Mouse (Mus musculus) kidney, adult 8-10 months (tissue): Measurements from ENCODE around the gene Xpo5.

Experiments
- DNase-seq, 2 experiments: peaks; one replicate each; pipeline ENCODE4 v3.0.0; 2022

Xpo5 gene

DNA sequence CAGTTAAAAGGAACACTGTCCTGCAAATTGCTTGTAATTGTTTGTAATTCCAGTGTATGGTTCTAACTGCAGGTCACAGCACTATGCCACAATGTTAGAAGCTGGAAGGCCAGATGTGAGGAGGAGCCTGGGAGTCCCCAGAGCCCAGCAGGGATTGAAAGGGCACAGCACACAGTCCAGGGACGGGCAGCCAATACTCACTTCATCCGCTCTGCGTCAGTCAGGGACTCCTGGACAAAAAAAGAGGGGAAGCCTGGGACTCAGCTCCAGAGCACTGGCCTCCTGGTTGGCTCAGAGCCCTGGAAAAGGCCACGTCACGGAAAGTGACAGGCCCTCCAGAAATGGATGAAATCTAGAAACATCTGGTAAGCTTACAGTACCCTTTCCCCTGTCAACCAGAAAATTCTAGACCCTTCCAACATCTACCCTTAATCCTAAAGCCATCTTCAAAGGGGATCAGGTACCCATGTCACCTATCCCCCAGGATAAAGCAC, 59.7 kb downstream of the Xpo5 start:
- DNase-seq: no peak

DNA sequence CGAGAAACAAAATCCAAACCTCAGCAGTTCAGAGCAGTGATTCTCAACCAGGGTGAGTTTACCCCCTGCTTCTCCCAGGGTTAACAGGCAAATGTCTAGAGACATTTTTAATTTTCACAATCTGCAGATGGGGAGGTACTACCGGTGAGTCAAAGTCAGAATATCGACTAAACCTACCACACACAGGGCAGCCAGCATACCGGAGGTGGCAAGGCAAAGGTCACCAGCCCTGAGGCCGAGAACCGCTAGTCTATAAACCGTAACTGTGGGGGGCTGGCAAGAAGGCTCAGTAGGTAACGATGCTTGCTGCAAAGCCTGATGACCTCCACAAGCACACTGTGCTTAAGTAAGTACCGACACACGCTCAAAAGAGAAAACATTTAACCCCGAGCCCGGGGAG, 62.9 kb downstream of the Xpo5 start:
- no peak for DNase-seq

DNA sequence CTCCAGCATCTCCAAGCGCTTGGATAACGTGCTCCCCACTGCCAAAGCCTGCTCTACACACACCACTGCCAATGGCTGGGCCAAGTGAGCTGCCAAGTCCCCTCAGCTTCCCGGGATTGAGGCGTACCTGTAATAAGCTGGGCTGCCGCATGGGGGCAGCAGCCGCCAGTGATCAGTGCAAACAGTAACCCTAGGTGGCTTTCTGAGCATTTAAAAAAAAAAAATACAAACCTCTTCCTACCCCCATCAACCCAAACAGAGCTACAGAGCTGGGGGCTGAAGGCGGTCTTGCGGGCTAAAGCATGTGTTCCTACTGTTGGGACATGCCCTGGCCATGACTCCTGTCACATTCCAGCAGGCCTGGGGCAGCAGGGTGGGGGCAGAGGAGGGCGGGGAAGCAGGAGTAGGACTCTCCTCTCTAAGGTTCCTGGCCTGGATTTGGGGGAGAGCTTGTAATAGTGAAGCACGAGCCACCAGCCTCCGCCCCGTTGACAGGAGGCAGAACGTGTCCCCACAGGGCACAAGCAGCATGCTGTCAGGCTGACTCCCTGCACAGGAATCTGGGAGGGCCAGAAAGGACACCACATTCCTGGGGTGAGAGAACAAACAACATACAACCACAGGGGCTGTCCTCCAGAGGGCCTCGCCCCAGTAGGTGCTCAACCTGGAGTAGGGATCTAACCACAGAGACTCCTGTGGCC, 63.5 kb downstream of the Xpo5 start:
- peak; percentile 59 to 78 for DNase-seq

DNA sequence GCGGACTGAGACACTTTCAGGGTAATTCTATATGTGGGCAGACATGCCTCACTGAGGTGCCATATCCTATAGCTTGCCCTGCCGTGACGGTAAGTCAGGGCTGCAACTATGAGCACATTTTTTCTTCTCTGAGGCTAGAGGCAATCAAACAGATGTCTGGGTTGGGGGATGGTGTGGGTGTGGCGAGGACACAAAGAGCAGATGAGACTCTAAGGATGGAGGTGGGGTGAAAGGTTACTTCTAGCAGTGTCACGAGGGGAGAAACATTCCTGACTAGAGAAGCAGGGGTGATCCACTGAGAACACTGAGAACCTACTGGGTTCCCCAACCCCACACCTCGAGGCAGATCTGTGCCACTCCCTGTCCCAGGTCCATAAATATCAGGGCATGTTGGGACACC, 64.4 kb downstream of the Xpo5 start:
- no peak for DNase-seq

DNA sequence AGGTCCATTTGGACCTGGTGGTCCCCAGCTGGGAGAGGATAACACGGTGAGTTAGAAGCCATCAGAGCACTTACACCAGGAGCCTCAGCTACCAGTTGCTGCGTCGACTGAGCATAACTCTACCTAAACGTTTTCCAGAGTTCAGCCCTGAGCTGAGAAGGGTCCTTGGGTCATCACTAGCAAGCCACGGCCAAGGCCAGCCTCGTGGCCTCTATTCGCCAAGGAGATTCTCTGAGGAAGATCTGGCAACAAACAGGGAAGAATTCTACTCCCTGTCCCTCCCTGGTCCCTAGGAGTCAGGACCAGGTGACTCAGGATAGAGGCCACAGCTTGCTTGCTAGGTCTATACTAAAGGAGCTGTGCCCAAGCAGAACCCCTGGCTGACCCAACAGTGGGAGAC, 64.9 kb downstream of the Xpo5 start:
- DNase-seq: no peak

DNA sequence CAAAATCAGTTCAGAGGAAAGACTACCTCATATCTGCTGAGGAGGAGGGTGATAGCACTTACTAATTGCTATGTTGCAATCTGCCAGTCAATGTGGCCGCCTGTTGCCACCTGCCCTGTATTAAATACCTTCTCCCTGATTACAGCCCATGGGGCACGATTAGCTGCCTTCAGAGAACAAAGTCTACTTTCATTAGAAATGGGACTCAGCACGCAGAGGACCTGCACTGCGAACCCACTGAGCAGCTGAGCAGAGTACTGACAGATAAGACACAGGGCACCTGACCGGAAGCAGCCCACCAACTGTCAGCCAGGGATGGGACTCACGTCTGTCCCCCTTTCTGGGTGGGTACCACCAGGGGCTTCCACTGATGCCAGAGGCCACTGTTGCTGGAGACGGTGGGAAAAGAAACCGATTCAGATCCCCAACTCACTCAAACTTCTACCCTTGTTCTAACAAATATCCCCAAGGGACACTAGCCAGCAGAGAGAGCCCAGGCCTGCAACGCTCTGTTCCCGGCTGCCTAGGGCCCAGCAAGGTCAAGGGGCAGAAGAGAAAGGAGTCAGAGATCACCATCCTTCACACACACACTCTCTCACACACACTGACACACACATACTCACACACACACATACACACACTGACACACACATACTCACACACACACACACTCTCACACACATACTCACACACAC, 65.6 kb downstream of the Xpo5 start:
- no peak for DNase-seq

DNA sequence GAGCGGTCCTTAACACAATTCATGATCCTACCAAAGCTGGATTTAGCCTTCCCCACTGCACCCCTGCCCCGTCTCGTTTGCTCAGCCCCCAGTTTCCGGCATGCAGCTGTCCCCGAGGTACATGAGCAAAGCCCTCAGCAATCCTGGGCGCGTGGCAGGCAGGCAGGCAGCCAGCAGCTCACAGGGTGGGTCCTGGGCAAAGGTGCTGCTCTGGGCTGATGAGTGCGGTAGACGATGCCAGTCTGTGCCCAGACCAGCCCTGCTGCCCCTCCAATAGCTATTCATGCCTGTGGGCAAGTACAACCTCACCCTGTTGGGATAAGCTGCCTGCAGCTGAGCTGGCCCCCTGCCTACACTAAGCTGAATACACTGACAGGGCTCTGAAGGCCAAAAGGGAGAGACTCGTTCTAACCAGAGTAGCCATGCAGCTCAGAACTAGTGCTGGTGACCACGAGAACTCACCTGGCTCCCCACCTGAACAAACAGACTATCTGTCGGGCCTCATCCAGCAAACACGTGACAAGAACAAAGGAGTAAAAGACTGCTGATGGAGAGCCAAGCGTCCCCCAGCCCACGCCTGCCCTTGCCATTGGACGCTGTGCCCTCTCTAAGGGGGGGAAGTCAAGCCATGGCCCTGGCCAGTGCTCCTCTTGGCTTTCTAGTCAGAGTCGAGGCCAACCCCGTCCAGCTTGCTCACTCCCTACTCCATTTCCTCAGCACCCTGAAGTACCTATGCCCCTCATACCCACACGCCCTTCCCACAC, 67.4 kb downstream of the Xpo5 start:
- DNase-seq: peak; percentile 60 to 66

DNA sequence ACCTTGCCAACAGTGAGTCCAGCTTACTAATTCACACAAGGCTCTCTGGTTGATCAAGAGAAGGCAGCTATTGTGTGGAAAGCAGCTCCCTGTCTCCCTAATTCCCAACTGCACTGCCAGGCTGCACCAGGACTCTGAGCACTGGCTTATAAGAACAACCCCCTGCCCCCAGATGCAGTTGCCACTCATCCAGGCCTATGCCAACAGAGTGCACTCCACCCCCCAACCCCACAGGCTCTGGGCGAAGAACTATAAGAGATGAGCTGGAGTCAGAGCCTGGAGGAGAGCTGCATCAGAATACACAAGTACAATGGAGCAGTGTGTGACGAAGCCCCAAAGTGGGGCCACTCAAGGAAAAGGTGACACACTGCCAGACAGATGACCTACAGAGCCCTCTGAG, 69.5 kb downstream of the Xpo5 start:
- DNase-seq: no peak

DNA sequence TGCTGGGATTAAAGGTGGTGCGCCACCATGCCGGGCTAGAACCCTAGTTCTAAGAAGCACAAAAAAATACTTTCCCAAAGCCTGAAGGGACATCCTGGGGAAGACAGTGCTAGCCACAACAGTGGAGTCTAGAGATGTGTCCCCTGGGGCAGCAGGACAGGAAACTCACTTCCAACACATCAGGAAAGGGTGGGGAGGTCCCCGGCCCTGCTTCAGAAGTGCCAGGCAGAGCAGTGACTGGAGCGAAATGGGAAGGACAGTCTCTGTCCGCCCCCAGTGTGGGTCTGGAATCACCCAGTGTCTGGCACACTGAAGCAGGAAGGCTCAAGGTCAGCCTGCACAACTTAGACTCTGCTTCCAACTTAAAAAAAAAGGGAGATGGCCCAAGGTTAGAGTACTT, 70.1 kb downstream of the Xpo5 start:
- DNase-seq: peak; percentile 44 to 51

DNA sequence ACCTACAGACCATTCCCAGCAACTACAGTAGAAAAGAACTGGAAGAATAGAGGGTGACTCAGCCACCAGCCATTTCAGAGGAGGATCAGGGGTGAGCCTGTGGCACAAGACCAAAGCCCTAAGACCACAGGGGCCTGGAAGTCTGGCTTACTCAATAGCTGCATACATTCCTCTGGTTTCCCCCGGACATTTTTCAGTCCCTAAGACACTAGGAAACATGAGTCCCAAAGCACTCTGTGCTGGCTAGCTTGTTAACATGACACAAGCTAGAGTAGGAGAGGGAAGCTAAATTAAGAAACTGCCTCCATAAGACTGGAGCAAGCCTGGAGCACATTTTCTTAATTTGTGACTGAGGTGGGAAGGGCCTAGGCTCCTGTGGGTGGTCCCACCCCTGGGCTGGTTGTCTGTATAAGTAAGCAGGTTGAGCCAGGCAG, 71.2 kb downstream of the Xpo5 start:
- DNase-seq: no peak

DNA sequence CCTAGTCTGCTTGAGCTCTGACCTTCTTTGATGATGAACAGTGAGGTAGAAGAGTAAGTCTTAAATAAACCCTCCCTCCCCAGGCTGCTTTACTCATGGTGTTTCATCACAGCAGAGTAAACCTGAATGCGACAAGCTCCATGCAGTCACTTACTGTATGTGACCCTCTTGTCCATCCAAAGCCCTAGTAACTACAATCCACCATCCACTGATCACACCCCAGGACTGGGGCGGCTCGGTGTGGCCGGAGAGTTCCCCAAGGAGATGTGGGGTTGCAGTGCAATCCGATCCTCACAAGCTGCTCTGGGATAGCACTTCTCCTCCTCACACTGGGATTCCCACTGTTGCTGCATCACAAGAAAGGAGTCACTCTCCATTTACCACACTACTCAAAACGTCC, 71.9 kb downstream of the Xpo5 start:
- DNase-seq: no peak

DNA sequence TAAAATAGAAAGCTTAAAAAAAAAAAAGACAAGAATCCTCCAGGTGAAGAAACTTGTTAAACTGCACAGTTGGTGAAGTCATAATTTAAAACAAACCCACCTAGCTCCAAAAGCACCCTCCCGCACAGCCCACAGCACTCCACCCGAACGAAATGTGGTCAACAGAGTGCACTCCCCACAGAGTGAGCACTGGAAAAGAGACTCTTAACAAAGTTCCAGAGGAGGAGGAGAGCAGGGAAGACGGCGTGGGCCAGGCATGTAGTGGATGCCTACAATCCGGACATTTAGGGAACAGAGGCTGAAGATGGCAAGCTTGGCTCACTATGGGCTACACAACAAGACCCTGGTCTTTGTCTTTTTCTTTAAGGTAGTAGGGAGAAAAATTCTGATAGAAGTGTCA, 72.5 kb downstream of the Xpo5 start:
- no peak for DNase-seq

DNA sequence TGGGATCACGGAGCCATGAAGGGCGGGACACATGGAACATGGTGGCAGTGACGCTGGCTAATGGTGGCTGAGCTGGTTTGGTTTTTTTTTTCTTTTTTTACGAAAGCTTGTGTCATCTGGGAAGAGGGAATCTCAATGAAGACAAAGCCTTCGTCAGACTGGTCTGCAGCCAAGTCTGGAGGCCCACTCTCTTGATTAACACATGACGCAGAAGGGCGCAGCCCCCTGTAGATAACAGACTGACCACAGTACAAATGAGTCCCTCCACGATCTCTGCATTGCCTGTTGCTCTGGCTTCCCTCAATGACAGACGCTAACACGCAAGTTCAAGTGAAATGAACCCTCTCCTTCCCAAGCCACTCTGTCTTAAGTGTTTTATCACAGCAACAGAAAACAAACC, 72.9 kb downstream of the Xpo5 start:
- no peak for DNase-seq

DNA sequence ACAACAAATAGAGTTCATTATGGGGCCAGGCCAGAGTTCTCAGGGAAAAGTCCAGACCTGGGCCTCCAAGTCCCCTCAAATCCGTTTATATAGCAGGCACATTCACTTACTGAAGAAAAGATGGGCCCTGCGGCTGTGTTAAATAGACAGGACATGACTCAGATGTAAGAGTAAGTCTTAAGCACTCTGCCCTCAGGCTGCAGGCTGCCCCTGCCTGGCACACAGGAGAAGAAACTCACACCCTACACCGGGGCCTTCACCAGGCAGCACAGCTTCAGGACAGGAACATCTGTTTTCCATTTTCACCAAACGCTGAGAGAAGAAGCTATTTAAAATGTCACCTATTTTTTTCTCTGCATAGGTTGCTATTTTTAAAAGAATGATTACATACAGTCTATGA, 75.0 kb downstream of the Xpo5 start:
- no peak for DNase-seq

DNA sequence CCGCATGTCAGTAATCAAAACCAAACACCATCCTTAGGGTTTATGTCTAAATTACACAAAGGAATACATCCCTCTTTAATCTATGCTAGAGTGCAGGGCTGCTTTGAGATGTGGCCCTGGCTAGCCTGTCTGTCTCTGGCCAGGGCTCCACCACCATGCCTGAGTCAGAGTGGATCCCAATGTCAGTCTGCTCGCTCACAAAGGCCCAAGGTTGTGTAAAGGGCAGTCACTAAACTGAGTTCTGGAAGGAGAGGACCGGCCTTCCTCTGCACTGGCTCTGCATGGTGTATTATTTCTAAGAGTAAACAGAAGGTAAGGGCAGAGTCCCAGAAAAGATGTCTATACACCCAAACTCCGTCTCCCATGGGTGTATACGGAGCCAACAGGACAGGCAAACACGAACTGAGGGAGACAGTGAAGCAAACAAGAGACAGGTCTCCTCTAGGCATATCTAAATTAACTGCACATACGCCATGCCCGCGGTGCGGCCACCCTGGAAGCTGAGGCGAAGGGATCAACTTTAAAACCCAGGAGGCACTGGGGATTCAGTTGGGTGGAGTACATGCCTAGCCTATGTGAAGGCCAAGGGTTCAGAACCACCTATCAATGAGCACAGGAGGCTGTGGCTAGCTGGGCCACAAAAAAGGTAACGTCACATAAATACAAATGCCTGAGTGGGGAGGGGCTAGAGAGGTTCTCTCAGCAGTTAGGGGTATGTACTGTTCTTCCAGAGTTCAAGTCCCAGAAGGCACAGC, 75.6 kb downstream of the Xpo5 start:
- no peak for DNase-seq

DNA sequence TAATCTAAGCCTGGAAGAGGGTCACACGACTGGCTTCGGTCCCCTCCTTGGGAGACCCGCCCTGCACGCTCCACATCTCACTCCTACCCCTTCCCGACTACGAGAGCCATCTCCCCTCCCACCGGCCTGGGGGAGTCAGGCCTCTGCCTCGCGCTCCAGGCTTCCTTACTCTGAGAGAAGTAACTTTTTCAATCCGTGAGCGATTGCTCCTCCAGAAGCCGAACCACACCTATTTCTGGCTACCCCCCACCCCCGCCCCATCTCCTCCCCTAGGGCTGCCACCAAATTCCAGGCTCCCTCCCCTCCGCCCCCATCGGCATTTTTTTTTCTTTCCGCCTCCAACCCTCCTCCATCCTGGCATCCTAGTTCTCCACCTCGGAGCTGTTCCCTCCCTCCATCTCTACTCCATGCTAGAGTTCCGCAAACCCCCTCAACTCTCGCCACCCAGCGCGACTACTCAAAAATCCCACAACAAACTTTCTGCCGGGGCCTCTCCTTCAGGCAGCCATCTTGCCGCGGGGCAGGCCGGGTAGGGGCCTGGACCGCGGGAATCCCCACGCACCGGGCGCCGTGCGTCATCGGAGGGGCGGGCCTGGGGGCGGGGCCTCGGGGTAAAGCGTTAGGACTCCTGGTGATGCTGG, 80.0 kb downstream of the Xpo5 start, which contains the start of gene Tjap1:
Gene Tjap1 (minus strand): TSS at position 544 of the 641 bp plus-strand sequence.
- peak; percentile 77 to 84 for DNase-seq

DNA sequence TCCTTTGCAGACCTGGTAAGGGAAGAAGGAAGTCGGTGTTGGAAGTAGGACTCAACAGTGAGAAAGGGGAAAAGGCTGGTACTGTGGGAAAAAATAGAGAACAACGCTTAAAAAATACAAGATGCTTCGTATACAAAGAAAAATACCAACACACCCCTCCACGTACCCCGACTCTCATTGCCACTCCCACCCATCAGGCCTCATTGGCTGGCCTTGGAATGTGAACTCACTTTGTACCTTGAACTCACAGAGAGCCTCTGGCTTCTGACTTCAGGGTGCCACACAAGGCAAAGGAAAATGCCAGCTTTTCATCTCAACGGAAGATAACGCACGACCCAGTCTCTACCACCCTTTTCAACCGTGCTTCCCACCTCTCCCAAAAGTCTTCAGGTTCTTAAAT, 80.6 kb downstream of the Xpo5 start:
- DNase-seq: peak in 1 of 2 experiments; percentile 55

DNA sequence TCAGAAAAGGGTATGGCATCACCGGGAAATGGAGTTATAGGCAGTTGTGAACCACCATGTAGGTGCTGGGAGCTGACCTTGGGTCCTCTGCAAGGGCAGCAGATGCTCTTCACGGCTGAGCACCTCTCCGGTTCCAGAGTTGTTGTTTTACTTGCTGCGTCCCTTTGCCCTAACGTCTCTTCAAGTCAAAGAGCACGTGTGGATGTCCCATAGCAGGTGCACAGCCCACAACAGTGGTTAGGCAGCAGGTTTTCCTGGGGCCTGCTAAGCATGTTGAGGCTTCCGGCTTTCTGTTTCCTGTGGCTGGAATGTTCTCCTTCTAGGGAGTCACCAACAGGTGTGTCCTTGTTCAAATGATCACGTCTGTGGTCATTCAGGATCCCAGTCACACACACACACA, 81.3 kb downstream of the Xpo5 start:
- DNase-seq: peak in 1 of 2 experiments; percentile 52

DNA sequence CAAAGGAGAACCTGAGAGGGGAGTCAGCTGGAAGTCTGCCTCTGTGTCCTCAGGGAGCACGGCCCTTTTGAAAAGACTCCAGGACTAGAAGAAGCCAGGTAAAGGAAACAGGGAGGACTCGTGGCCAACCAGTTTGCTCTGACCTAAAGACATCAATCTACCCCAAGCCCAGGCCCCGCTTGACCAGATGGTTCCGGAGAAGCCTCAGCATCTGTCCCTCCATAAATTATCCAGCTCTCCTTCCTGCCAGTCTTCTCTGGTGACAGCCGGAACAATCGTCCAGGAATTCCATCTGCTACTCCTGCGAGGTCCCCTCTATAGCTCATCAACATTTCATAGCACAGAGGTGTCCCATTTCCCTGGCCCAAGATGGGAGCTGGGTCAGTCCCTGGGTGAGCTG, 82.1 kb downstream of the Xpo5 start:
- DNase-seq: no peak

DNA sequence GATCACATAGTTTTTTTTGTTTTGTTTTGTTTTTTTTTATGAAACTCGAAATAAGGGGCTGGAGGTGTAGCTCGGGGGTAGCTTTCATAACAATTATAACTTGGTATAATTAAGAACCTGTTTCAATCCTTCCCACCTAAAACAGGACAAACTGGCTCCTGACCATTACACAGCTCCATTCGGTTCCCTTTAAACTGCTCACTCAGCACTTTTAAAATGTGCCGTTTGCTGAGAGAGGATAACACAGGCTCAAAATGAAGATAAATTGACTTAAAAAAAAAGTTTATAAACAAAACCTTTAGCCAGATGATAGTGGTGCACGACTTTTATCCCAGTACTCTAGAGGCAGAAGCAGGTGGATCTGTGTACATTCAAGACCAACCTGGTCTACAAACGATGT, 82.8 kb downstream of the Xpo5 start:
- no peak for DNase-seq

DNA sequence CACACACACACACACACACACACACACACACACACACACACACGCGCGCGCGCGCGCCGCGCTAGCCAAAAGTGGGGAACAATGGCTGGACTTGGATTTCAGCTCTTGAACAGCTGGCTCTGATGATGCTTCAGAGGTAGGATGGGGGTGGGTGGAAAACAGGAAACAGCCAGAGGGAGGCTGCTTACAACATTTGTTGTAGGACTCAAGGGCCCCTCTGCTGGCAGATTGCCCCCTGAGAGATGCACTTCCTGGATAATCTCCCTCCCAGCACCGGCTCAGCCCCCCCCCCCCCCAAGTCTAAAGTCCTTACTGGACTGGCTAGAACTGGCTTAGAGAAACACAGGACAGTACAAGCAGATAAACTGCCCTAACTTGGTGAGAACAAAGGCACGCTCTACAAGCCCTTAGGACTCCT, 85.1 kb downstream of the Xpo5 start:
- peak; percentile 64 to 67 for DNase-seq
